9 mouse cellular contexts compared by ENCODE assay signal in the genomic region with DNA sequence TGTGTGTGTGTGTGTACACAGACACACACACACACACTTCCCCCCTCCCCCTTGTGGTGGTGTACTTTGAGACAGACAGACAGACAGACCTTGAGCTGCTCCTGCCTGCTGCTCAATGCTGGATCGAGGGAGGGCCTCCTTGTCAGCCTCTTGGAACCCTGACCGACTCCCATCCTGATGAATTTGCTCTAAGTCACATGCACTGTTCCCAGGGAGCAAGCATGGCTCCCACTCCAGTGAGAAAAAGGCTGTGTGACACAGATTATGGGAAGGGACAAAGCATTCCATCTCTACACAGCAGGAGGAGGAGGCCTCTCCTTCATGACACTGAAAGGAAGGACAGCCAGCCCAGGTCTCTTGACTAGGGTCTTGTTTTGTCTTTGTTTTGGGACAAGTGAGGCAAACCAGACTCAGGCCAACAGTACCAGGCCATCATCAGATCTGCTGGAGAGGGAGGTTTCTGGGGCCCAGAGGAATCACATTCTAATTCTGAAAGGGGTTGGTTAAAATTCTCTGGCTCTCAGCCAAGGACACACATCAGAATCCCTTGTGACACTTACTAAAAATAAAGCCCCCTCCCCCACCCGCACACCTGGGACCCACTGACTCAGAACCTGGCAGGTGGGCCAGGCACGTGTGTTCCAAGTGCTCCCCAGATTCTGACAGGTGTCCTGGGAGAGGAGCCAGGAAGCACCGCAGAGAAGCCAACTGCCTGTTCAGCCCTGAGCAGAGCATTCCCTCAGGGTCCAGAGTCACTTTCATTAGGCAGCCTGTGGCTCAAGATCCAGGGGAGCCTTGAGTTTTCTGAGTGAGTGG. TPM values are rescaled to one million over a fixed set of nuclear protein-coding genes. Genes with fewer than 3 reads are reported as not detected.
A peak's percentile ranks its signal among the peaks of the same experiment; 100 is the strongest.
DNase-seq lines count a peak whose midpoint lies in the region; ATAC-seq and TF ChIP-seq lines count a peak whose summit lies in the region.
"Had no signal": no experiment of that assay in that cellular context is flagged by ENCODE, and none has a peak within 500 bp of the region (broad histone marks: within the 10 kb centered on the region; RNA-seq: fewer than 3 reads in every experiment).

No protein-coding gene starts in this region.

- H3K9me3 ChIP-seq in megakaryocyte, embryonic 14.5 days, result no peaks in the 10 kb centered on the region
- no peaks in the 10 kb centered on the region for H3K9me3 ChIP-seq in kidney, embryonic 14.5 days (ENCODE audit: control insufficient read depth, low read length)
- no peaks in the 10 kb centered on the region for H3K9me3 ChIP-seq in neural tube, embryonic 14.5 days (ENCODE audit: control insufficient read depth, low read length)

- H3K36me3 ChIP-seq in megakaryocyte, embryonic 14.5 days (replicated peaks; ENCODE audit: low read length), result peaks cover 79% of the 10 kb centered on the region
- H3K36me3 ChIP-seq in heart, adult 2 months (ENCODE audit: control insufficient read depth, insufficient read depth, low read length), result peaks cover 3% of the 10 kb centered on the region; the same call in 1 of the 2 replicates
- H3K36me3 ChIP-seq in kidney, embryonic 14.5 days (ENCODE audit: control insufficient read depth, insufficient read depth, low read length), result peaks cover 8% of the 10 kb centered on the region; the same call in 1 of the 2 replicates
- H3K36me3 ChIP-seq in neural tube, embryonic 14.5 days (ENCODE audit: control insufficient read depth, insufficient read depth, low read length), result no peaks in the 10 kb centered on the region

- no peaks in the 10 kb centered on the region for H3K27me3 ChIP-seq in megakaryocyte, embryonic 14.5 days (replicated peaks)
- H3K27me3 ChIP-seq in heart, adult 2 months (ENCODE audit: control insufficient read depth, insufficient read depth, low read length), result no peaks in the 10 kb centered on the region
- no peaks in the 10 kb centered on the region for H3K27me3 ChIP-seq in kidney, embryonic 14.5 days (ENCODE audit: control insufficient read depth, insufficient read depth, low read length)
- no peaks in the 10 kb centered on the region for H3K27me3 ChIP-seq in neural tube, embryonic 14.5 days (ENCODE audit: control insufficient read depth, insufficient read depth, low read length)

- WGBS in heart, adult 2 months, result under 1% methylated on average over 5 of the region's 5 CpGs
- 41% methylated on average over 5 of the region's 5 CpGs for WGBS in kidney, embryonic 14.5 days
- WGBS in neural tube, embryonic 14.5 days, result 25% methylated on average over 5 of the region's 5 CpGs

- peak; percentile 94 for DNase-seq in cerebellum, adult 9-10 months
- DNase-seq in heart, adult 2 months, result peak; percentile 57 to 67
- DNase-seq in frontal cortex, postnatal 10 days (ENCODE audit: low spot score in 2 of 2), result no peak

- H3K4me2 ChIP-seq in kidney, embryonic 14.5 days (replicated peaks; ENCODE audit: low read depth, low read length), result no peak overlapping the region
- H3K4me2 ChIP-seq in neural tube, embryonic 14.5 days (ENCODE audit: low read depth, low read length), result peak overlapping the region; percentile 18; the same call in 1 of the 2 replicates

- ATAC-seq in megakaryocyte, adult 5-6 weeks (ENCODE audit: poor library complexity, severe bottlenecking), result no peak
- no peak for ATAC-seq in kidney, embryonic 14.5 days (ENCODE audit: low FRiP score, low TSS enrichment)
- ATAC-seq in neural tube, embryonic 14.5 days (ENCODE audit: low read depth), result no peak
- no peak for ATAC-seq in monocyte, adult 5-6 weeks (replicated peaks; ENCODE audit: insufficient number of reproducible peaks, low FRiP score, low TSS enrichment, poor library complexity, severe bottlenecking)

- intact Hi-C loops in heart, adult 2 months (cut with DNase I), result no loop called here

- TF ChIP-seq POLR2A in heart, adult 2 months (IDR thresholded peaks at IDR 0.05; ENCODE audit: insufficient read depth, low read depth, low read length), result no peak

- peak overlapping the region; percentile 76 for H3K4me3 ChIP-seq in megakaryocyte, embryonic 14.5 days (replicated peaks)
- H3K4me3 ChIP-seq in heart, adult 2 months, result peak overlapping the region; percentile 13; the same call in 1 of the 2 replicates
- no peak overlapping the region for H3K4me3 ChIP-seq in kidney, embryonic 14.5 days (ENCODE audit: low read length)
- no peak overlapping the region for H3K4me3 ChIP-seq in neural tube, embryonic 14.5 days (ENCODE audit: low read depth, low read length)

- peaks cover 97% of the 10 kb centered on the region for H3K4me1 ChIP-seq in megakaryocyte, embryonic 14.5 days
- peaks cover 53% of the 10 kb centered on the region for H3K4me1 ChIP-seq in heart, adult 2 months (ENCODE audit: control insufficient read depth, insufficient read depth, low read length)
- H3K4me1 ChIP-seq in kidney, embryonic 14.5 days (ENCODE audit: control insufficient read depth, insufficient read depth, low read length), result peaks cover 79% of the 10 kb centered on the region
- peaks cover 77% of the 10 kb centered on the region for H3K4me1 ChIP-seq in neural tube, embryonic 14.5 days (ENCODE audit: control insufficient read depth, insufficient read depth, low read length)

- H3K79me2 ChIP-seq in heart, adult 2 months (replicated peaks; ENCODE audit: control insufficient read depth, insufficient read depth, low read length), result peaks cover 16% of the 10 kb centered on the region

- TF ChIP-seq EP300 in heart, adult 2 months (IDR thresholded peaks at IDR 0.05; ENCODE audit: insufficient read depth, low read depth, low read length), result 0 out of 2 replicates have a peak, but pooled peaks have one; percentile 7

- no peak for TF ChIP-seq CTCF in heart, adult 2 months (IDR thresholded peaks at IDR 0.05)

- H3K27ac ChIP-seq in heart, adult 2 months, result peak overlapping the region; percentile 100
- H3K27ac ChIP-seq in kidney, embryonic 14.5 days (ENCODE audit: low read depth, low read length), result peak overlapping the region; percentile 49; the same call in 1 of the 2 replicates
- peak overlapping the region; percentile 28; the same call in 1 of the 2 replicates for H3K27ac ChIP-seq in neural tube, embryonic 14.5 days (ENCODE audit: low read depth, low read length)
- H3K27ac ChIP-seq: liver, embryonic 14.5 days had no signal

- peak overlapping the region; percentile 30 for H3K9ac ChIP-seq in heart, adult 2 months (ENCODE audit: low read depth, low read length)
- H3K9ac ChIP-seq in kidney, embryonic 14.5 days (ENCODE audit: low read depth, low read length), result peak overlapping the region; percentile 28; the same call in 1 of the 2 replicates
- H3K9ac ChIP-seq in neural tube, embryonic 14.5 days (replicated peaks; ENCODE audit: low read depth, low read length), result no peak overlapping the region
- H3K9ac ChIP-seq: liver, embryonic 14.5 days had no signal

RNA-seq across cellular contexts. Expression of gene Ctdsp2, which starts 5.9 kb away (rescaled TPM):
- 27.8 and 40.9 TPM in 2 replicates for polyA plus RNA-seq in megakaryocyte, embryonic 14.5 days (2012; ENCODE audit: insufficient read depth, low replicate concordance)
- total RNA-seq in megakaryocyte, adult 5-6 weeks (2015), result 73.2 and 75.2 TPM in 2 replicates
- 38.0 and 41.9 TPM in 2 replicates for total RNA-seq in megakaryocyte, adult 5-6 weeks (2017)
- total RNA-seq in heart, adult 2 months (2021), result 100 to 1,000 TPM in 1 of 2 experiments, 10 to 100 TPM in 1; 82.2 to 108 TPM
- 85.6 and 114 TPM in 2 replicates for polyA plus RNA-seq in heart, adult 2 months (2012; rRNA removed)
- polyA plus RNA-seq in kidney, embryonic 14.5 days (2014; fragmentation: Nextera tagmentation; extraction: Ambion mirVana), result 81.1 and 112 TPM in 2 replicates
- 15.1 and 27.9 TPM in 2 replicates for polyA plus RNA-seq in neural tube, embryonic 14.5 days (2014; fragmentation: Nextera tagmentation; extraction: Ambion mirVana)
- 36.2 to 38.6 TPM (median 37.6 TPM) in 3 replicates for total RNA-seq in monocyte, adult 5-6 weeks (2017)

RNA-seq across cellular contexts. Expression of gene Avil, which starts 16.1 kb away (rescaled TPM):
- 0.70 TPM in 1 of 2 replicates, not detected in the other for polyA plus RNA-seq in megakaryocyte, embryonic 14.5 days (2012; ENCODE audit: insufficient read depth, low replicate concordance)
- 0.07 TPM in 1 of 2 replicates, not detected in the other for total RNA-seq in megakaryocyte, adult 5-6 weeks (2015)
- 0.04 and 0.16 TPM in 2 replicates for total RNA-seq in megakaryocyte, adult 5-6 weeks (2017)
- under 1 TPM; 0.34 to 0.48 TPM for total RNA-seq in heart, adult 2 months (2021)
- 0.26 and 0.29 TPM in 2 replicates for polyA plus RNA-seq in heart, adult 2 months (2012; rRNA removed)
- 0.19 and 0.20 TPM in 2 replicates for polyA plus RNA-seq in kidney, embryonic 14.5 days (2014; fragmentation: Nextera tagmentation; extraction: Ambion mirVana)
- polyA plus RNA-seq in neural tube, embryonic 14.5 days (2014; fragmentation: Nextera tagmentation; extraction: Ambion mirVana), result 0.15 and 27.1 TPM in 2 replicates
- 1.1 to 13.0 TPM (median 4.4 TPM) in 3 replicates for total RNA-seq in monocyte, adult 5-6 weeks (2017)

RNA-seq across cellular contexts. Expression of gene Tsfm, which starts 46.2 kb away (rescaled TPM):
- 19.8 and 35.4 TPM in 2 replicates for polyA plus RNA-seq in megakaryocyte, embryonic 14.5 days (2012; ENCODE audit: insufficient read depth, low replicate concordance)
- 17.4 and 25.7 TPM in 2 replicates for total RNA-seq in megakaryocyte, adult 5-6 weeks (2015)
- 17.1 and 21.0 TPM in 2 replicates for total RNA-seq in megakaryocyte, adult 5-6 weeks (2017)
- 10 to 100 TPM; 50.8 to 58.7 TPM for total RNA-seq in heart, adult 2 months (2021)
- 40.0 and 42.4 TPM in 2 replicates for polyA plus RNA-seq in heart, adult 2 months (2012; rRNA removed)
- 90.5 and 98.2 TPM in 2 replicates for polyA plus RNA-seq in kidney, embryonic 14.5 days (2014; fragmentation: Nextera tagmentation; extraction: Ambion mirVana)
- 60.1 and 64.6 TPM in 2 replicates for polyA plus RNA-seq in neural tube, embryonic 14.5 days (2014; fragmentation: Nextera tagmentation; extraction: Ambion mirVana)
- 8.5 to 14.3 TPM (median 13.9 TPM) in 3 replicates for total RNA-seq in monocyte, adult 5-6 weeks (2017)

RNA-seq across cellular contexts. Expression of gene Mettl1, which starts 56.8 kb away (rescaled TPM):
- 1.9 and 12.1 TPM in 2 replicates for polyA plus RNA-seq in megakaryocyte, embryonic 14.5 days (2012; ENCODE audit: insufficient read depth, low replicate concordance)
- 4.2 and 5.4 TPM in 2 replicates for total RNA-seq in megakaryocyte, adult 5-6 weeks (2015)
- 3.5 and 8.9 TPM in 2 replicates for total RNA-seq in megakaryocyte, adult 5-6 weeks (2017)
- total RNA-seq in heart, adult 2 months (2021), result 1 to 10 TPM; 6.3 to 7.0 TPM
- polyA plus RNA-seq in heart, adult 2 months (2012; rRNA removed), result 12.3 and 16.0 TPM in 2 replicates
- polyA plus RNA-seq in kidney, embryonic 14.5 days (2014; fragmentation: Nextera tagmentation; extraction: Ambion mirVana), result 69.5 and 78.1 TPM in 2 replicates
- 24.1 and 24.6 TPM in 2 replicates for polyA plus RNA-seq in neural tube, embryonic 14.5 days (2014; fragmentation: Nextera tagmentation; extraction: Ambion mirVana)
- total RNA-seq in monocyte, adult 5-6 weeks (2017), result 1.3 to 5.1 TPM (median 1.6 TPM) in 3 replicates

RNA-seq across cellular contexts. Expression of gene Eef1akmt3, which starts 56.9 kb away (rescaled TPM):
- polyA plus RNA-seq in megakaryocyte, embryonic 14.5 days (2012; ENCODE audit: insufficient read depth, low replicate concordance), result 0.08 TPM in 1 of 2 replicates, not detected in the other
- total RNA-seq in megakaryocyte, adult 5-6 weeks (2015), result not detected in 2 replicates
- 0.08 TPM in 1 of 2 replicates, not detected in the other for total RNA-seq in megakaryocyte, adult 5-6 weeks (2017)
- not detected for total RNA-seq in heart, adult 2 months (2021)
- 0.06 TPM in 2 replicates for polyA plus RNA-seq in heart, adult 2 months (2012; rRNA removed)
- polyA plus RNA-seq in kidney, embryonic 14.5 days (2014; fragmentation: Nextera tagmentation; extraction: Ambion mirVana), result 0.39 and 0.89 TPM in 2 replicates
- polyA plus RNA-seq in neural tube, embryonic 14.5 days (2014; fragmentation: Nextera tagmentation; extraction: Ambion mirVana), result 0.15 and 0.21 TPM in 2 replicates
- total RNA-seq in monocyte, adult 5-6 weeks (2017), result 0.39 TPM in 1 of 3 replicates, not detected in the others

Comparison
In these comparisons a context has a peak if more than half of its experiments do, and no peak if none do; other contexts are left out.
1. H3K4me3 ChIP-seq: peak in megakaryocyte, embryonic 14.5 days (single experiment) and heart, adult 2 months (single experiment); none in kidney, embryonic 14.5 days (single experiment) and neural tube, embryonic 14.5 days (single experiment).
2. DNase-seq: peak in cerebellum, adult 9-10 months (single experiment) and heart, adult 2 months (2 of 2); none in frontal cortex, postnatal 10 days (0 of 2).
3. H3K27ac ChIP-seq: peak in every context shown above with its lines; median percentile 100 in heart, adult 2 months; 49 in kidney, embryonic 14.5 days; 28 in neural tube, embryonic 14.5 days.